Mouse (Mus musculus): ENCODE results near the gene Fkbp8.
A peak's percentile ranks its signal among the peaks of the same experiment; 100 is the strongest.

Fkbp8 gene

DNA sequence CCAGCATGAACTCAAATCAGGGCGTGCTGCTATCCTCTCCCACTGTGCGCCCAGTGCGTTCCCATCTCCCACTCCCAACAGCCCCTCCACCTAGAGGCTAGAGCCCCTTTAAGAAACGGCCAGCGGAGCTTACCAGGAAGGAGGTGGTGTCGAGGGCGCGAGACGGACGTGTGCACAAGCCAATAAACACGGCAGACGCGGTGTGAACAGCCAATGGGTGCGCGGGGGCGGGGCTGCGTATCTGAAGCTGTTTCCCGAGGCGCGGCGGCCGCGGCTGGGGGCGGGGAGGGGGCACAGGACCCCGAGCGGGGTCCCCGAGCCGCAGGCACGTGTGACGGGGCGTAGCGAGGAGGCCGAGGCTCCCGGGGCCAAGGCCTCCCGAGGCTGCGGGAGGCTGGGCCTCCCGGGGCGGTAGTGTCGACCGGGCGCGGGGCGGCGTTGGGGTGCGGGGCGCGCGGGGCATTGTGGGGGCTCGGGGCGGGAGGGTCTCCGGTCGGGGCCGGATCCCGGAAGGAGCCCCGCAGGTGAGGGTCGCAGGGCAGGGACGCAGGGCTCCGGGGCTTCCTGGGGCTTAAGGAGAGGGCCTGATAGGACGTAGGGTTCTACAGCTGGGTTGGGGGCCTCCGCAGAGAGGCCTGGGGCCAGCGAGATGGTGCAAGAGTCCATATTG lies at the start of gene Fkbp8, which contains the start of gene Kxd1:
Fkbp8 (plus strand) TSS at position 213 of the 670 bp plus-strand sequence.
Kxd1 (minus strand) TSS at position 445 of the 670 bp plus-strand sequence.
- peak; percentile 96 for DNase-seq (ENCODE audit: low spot score)

GRCm38 (mm10) chr8:70481908-70482307 lies 45.6 kb upstream of the Fkbp8 start:
- DNase-seq (ENCODE audit: low spot score) = no peak

GRCm38 (mm10) chr8:70482943-70483342 lies 44.6 kb upstream of the Fkbp8 start:
- DNase-seq (ENCODE audit: low spot score) = no peak

DNA sequence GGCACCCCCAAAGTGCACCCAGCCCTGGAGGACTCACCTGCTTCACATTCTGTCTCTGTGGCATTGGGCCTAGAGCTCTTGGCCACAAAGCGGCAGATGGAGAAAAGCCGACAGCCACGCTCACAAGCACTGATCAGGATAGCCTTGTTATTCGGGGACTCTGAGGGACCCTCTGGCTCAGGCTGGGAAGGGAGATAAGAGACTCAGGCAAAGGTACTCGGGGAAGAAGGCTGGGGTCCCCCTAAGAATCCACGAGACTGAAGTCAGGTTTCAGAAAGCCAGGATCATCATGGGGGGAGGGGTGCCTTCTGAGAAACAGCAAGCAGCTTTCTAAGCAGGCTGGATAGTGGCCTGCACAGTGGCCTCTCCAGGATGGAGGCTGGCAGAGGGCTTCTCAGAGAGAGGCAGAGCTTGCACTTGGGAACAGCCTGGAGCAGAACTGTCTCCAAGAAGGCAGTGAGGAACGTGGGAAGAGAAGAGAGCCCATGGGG lies 41.3 kb upstream of the Fkbp8 start:
- no peak for DNase-seq (ENCODE audit: low spot score)

- DNase-seq (ENCODE audit: low spot score) = no peak
These were observed 40.5 kb upstream of the Fkbp8 start, which contains the start of gene Tmem59l for GRCm38 (mm10) chr8:70486941-70487520. TSS of gene Tmem59l (minus strand) at chr8:70487358.

DNA sequence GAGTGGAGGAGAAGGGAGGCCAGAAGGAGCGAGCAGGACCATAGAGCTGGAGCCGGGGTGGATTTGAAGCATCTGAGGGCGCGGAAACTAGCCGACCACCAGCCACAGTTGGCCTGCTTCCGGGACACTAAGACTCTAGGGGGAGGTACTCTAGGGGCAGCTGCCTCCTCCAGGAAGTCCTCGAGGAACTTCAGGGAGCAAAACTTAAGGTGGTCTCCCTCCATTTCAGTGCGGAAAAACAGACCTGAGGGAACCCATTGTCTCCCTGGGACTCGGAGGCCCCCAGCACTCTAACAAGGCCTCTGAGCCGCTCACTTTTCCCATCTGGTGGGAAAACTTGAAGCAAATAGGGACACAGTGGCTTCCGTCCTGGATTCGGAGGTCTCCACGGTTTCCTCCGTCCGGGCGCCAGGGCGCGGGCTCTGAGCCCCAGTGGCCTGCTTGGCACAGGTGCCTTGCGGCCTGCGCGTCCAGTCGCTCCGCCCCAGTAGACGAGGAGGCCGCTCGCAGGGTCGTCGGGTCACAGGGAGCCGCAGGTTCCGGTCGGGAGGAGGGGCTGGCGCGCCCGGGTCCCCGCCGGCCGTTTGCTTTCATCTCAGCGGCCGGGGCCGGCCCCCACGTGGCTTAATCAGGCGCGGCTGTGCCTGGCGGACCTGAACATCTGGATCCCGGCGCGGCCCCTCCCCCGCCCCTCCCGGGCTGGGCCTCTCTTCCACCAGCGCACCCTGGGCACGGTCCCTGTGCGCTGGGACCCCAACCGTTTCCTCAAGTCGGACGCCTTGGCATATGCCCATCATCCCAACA lies 39.3 kb upstream of the Fkbp8 start:
- DNase-seq (ENCODE audit: low spot score) = no peak

DNA sequence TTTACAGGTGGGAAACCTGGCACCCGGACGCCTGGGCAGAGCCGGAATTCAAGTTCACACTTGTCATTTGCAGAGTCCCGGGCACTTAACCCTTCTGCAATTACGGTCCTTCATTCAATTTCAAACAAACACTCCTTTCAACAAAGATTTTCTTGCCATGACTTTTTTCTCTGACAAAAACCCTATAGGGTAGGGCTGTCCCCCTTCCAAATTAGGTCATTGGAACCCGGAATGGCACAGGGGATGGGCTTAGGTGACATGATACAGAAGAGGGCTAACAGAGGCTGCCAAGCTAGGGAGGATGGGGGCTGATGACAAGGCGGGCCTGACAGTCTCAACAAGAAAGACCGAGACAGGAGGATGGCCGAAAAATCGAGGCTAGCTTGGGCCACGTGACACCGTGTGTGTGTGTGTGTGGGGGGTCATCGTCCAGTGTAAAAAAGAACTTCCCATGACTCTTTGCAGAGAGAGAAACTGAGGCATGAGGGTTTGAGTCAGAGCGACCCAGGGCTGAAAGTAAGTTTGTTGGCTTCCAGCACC lies 38.5 kb upstream of the Fkbp8 start:
- DNase-seq (ENCODE audit: low spot score) = no peak

- DNase-seq (ENCODE audit: low spot score) = no peak
These were observed 37.9 kb upstream of the Fkbp8 start for GRCm38 (mm10) chr8:70489576-70489975.

GRCm38 (mm10) chr8:70490061-70490879 lies 37.3 kb upstream of the Fkbp8 start:
- no peak for DNase-seq (ENCODE audit: low spot score)

GRCm38 (mm10) chr8:70490880-70491495 lies 36.5 kb upstream of the Fkbp8 start:
- no peak for DNase-seq (ENCODE audit: low spot score)

DNA sequence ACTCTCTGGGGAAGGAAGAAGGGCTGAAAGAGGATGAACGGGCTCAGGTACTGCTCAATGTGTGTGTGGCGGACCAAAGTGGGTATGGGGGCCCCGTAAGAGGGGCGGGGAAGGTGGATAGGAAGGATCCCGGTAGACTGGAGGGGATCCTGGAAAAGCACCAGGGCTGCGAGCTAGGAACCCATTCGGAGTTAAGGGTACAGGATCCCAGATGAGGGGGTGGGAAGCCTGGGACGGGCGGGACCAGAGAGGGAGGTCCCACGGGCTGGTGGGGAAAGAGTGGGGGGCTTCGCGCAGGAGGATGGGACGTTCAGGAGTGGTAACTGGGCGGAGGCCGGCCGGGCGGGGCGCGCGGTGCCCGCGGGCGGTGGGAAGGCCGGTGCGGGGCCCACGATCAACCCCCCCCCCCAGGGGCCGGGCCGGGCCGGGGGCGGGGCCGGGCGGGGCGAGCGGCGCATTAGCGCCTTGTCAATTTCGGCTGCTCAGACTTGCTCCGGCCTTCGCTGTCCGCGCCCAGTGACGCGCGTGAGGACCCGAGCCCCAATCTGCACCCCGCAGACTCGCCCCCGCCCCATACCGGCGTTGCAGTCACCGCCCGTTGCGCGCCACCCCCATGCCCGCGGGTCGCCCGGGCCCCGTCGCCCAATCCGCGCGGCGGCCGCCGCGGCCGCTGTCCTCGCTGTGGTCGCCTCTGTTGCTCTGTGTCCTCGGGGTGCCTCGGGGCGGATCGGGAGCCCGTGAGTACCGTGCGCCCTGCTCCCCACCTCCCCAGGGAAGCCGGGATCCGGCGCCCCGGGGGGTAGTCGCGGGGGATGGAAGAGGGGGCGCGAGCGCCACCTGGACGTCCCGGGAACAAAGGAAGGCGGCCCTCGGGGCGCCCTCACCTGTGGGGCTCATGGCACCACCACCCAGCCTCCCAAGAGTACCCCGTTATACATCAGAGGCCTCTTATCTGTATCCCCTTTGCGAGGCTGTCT lies 34.6 kb upstream of the Fkbp8 start, which contains the start of gene Crlf1:
Crlf1 (plus strand) TSS at position 495 of the 977 bp plus-strand sequence.
- DNase-seq (ENCODE audit: low spot score) = no peak

DNA sequence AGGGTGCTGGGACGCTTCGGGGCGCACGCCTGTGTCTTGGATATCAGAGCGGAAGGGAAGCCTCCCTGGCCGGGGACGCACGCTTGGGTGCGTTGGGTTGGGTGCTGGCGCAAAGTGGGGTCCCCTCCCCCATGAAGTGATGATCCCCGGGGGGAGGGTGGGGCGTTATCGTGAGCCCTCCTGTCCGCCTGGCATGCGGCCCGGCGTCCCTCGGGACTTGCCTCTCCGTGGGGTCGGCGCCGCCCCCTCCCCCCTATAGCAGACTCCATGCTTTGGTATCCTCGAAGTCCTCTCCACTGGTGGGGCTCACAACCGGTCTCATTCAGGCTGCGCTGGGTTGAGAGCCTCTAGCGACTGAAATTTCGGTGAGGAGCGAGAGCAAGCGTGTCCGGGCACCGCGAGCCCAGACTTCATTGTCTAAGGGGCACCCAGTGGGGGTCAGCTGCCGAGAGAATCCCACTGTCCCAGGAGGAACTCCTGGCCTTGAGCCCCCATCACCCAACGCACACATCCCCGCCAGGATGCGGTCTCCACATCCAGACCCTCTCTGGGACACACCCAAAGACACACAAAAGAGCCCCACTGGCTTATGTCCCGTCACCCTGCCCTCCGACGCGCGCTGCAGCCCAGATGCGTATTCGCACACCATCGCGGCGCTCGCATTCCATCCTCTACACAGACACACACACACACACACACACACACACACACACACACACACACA lies 33.7 kb upstream of the Fkbp8 start:
- no peak for DNase-seq (ENCODE audit: low spot score)

GRCm38 (mm10) chr8:70494416-70494945 lies 33.0 kb upstream of the Fkbp8 start:
- no peak for DNase-seq (ENCODE audit: low spot score)

GRCm38 (mm10) chr8:70495001-70495770 lies 32.3 kb upstream of the Fkbp8 start:
- DNase-seq (ENCODE audit: low spot score) = no peak

DNA sequence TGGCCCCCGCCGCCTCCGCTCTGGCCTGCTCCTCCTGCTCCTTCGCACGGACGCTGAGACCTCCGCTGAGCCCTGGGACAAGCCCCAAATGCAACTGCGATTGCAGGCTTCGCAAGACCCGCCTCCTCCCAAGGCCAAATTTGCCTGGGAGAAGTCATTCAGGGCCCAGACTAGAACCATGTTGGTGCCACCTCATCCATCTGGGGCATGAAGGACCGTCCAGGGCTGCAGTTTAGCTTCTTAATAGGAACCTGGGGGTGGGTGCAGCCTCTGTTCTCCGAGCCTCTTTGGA lies 31.8 kb upstream of the Fkbp8 start:
- no peak for DNase-seq (ENCODE audit: low spot score)

DNA sequence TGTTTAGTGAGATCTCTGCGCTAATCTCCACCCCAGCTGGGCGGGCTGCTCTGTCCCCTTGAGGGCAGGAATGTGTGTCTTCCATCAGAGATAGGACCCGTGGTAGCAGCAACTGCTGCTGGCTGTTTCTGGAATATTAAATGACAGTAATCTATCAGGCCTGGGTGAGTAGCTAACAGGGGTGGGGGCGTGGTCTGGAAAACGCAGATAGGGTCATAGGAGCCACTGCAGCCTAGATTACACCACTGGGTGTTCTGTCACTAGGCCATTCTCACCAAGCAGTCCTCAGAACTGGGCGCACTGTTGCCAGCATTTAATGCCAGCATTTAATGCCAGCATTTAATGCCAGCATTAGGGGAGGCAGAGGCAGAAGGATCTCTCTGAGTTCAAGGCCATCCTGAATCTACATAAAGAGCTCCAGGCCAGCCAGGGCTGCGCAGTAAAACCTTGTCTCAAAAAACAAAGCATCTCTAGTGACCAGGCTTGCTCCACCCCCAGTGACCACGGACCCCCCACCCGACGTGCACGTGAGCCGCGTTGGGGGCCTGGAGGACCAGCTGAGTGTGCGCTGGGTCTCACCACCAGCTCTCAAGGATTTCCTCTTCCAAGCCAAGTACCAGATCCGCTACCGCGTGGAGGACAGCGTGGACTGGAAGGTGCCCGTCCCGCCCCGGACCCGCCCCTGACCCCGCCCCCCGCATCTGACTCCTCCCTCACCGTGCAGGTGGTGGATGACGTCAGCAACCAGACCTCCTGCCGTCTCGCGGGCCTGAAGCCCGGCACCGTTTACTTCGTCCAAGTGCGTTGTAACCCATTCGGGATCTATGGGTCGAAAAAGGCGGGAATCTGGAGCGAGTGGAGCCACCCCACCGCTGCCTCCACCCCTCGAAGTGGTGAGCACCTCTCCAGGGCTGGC lies 26.9 kb upstream of the Fkbp8 start:
- no peak for DNase-seq (ENCODE audit: low spot score)

DNA sequence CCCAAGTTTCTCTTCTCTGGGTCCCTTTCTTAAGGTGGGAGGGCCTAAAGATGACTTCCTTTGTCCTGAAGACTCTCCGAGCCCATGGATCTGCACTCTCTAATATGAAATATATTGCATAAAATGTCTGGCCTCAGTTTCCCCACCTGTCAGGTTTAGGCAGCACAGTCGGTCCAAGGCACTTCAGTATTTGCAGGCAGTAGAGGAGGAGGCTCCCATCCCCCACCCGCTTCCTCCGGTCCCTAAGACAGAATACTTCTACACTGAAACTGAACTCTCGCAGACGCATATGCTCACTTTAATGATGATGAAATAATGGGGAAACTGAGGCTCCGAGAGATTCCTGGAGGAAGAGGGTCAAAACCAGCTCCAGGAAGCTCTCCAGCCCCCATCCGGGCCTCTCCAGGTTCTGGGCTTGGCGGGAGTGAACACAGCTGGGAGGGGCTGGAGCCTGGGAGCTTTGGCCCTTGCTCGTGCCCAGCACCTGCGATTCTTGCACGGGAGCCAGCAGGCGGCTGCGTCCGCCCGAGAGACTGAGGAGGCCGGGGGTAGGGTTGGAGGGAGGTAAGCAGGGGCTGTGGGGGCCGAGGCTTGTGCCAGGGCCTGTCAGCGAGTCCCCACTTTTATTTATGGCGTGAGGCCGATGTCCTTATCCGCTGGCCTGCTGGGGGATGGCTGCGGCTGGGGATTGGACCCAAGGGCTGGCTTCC lies 25.5 kb upstream of the Fkbp8 start:
- no peak for DNase-seq (ENCODE audit: low spot score)
